8 mouse cellular contexts compared by ENCODE assay signal in genomic region chr17:70429746-70430451, GRCm38 (mm10).
DNase-seq lines count a peak whose midpoint lies in the region; ATAC-seq and TF ChIP-seq lines count a peak whose summit lies in the region.

No protein-coding gene starts in this region.

- 14% methylated on average over 17 of the region's 17 CpGs for WGBS in hindbrain, postnatal 0 days

- H3K27me3 ChIP-seq in hindbrain, postnatal 0 days (ENCODE audit: insufficient read depth, low read length): no peaks in the 10 kb centered on the region

- intact Hi-C loops in gastrocnemius, adult 2 months (cut with DNase I): loop anchor here (1.0 kb wide), 1 partner anchor 203 kb away; no protein-coding TSS in a partner anchor

- H3K4me2 ChIP-seq in hindbrain, postnatal 0 days (ENCODE audit: low read depth, low read length): peak overlapping the region; percentile 34

- ATAC-seq in hindbrain, postnatal 0 days: peak; percentile 79
- ATAC-seq in megakaryocyte, adult 5-6 weeks (ENCODE audit: poor library complexity, severe bottlenecking): peak; percentile 78
- ATAC-seq in inflammation-experienced regulatory T-cells, adult 6 months: no peak

- H3K4me3 ChIP-seq in gastrocnemius, adult 2 months: no peak overlapping the region
- H3K4me3 ChIP-seq in hindbrain, postnatal 0 days (ENCODE audit: low read length): no peak overlapping the region

- H3K9ac ChIP-seq in hindbrain, postnatal 0 days (replicated peaks; ENCODE audit: low read length): 0 out of 2 replicates have a peak overlapping the region, but pooled peaks have one; percentile 2

- peak; percentile 91 for TF ChIP-seq CTCF in gastrocnemius, adult 2 months (IDR thresholded peaks at IDR 0.05)
- peak; percentile 97 for TF ChIP-seq CTCF in hindbrain, postnatal 0 days (IDR thresholded peaks at IDR 0.05; ENCODE audit: low read depth)

- peak; percentile 83 for DNase-seq in ZHBTc4 (ENCODE audit: low read depth, low spot score)
- peak; percentile 91 to 93 for DNase-seq in cerebellum, postnatal 25 days
- DNase-seq in gastrocnemius, adult 2 months: peak; percentile 60
- DNase-seq in hindbrain, postnatal 0 days (ENCODE audit: low spot score): peak; percentile 93
- DNase-seq in left cerebral cortex, adult 18-20 months (ENCODE audit: low spot score in 2 of 2): peak; percentile 88 to 90
- peak; percentile 87 for DNase-seq in right cerebral cortex, postnatal 14 days

- no peaks in the 10 kb centered on the region for H3K9me3 ChIP-seq in hindbrain, postnatal 0 days (ENCODE audit: low read length)

- H3K4me1 ChIP-seq in hindbrain, postnatal 0 days (ENCODE audit: insufficient read depth, low read length): no peaks in the 10 kb centered on the region

- no peaks in the 10 kb centered on the region for H3K36me3 ChIP-seq in hindbrain, postnatal 0 days (ENCODE audit: insufficient read depth, low read length)

- no peak overlapping the region for H3K27ac ChIP-seq in gastrocnemius, adult 2 months
- 0 out of 2 replicates have a peak overlapping the region, but pooled peaks have one; percentile 16 for H3K27ac ChIP-seq in hindbrain, postnatal 0 days
